Mouse (Mus musculus): ENCODE results near the gene Itgb6.

DNA sequence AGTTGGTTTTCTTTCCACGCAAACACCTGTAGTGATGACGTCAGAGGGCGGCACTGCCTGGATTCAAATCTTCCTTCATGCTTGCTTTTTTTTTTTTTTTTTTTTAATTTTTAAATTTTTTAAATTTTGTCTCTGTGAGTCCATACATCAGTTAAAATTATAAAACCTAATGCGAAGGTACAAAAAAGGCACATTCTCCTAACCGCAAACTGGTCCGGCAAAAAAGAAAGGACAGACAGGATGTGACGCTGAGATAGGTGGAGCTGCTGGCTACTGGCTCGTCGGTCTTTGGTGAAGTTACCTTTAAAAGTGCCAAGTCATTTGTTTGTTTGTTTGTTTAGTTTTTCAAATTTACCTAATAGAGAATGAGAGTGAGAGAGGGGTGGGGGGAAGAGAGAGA is 28.8 kb upstream of the Itgb6 start:
- TF ChIP-seq CTCF (IDR thresholded peaks at IDR 0.05; ENCODE audit: low read depth, low read length) (no peak), POLR2A (IDR thresholded peaks at IDR 0.05; ENCODE audit: borderline replicate concordance, low read depth, low read length) (no peak)
